Mouse (Mus musculus): ENCODE results near the gene Pgf.

Gene Pgf

DNA sequence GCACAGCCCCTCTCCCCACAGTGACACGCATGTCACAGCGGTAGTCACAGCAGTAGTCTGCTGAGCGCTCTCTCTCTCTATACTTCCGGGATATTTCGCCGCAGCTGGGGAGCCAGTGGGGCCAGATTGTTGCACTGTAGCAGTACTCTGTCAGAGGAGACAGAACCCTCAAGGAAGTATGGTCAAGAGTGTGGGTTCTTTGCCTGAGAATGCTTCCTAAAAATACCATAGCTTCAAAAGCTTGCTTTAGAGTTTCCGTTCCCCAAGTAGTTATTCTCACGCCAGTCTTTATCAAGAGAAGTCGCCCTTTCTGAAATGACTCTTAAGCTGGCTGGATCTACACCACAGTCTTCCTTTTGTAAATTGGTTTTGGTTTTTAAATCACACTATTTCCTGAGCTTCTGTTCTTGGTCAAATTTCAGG is 54.5 kb downstream of the Pgf start:
- Histone ChIP-seq H3K9me3 (ENCODE audit: low read length) (no peaks in the 10 kb centered on the region), H3K36me3 (ENCODE audit: insufficient read depth, low read length) (peaks cover 98% of the 10 kb centered on the region), H3K27me3 (ENCODE audit: insufficient read depth, low read length) (no peaks in the 10 kb centered on the region), H3K4me1 (replicated peaks; ENCODE audit: low read depth, low read length) (0 out of 2 replicates have a peak, but pooled peaks cover 5% of the 10 kb centered on the region), H3K4me3 (replicated peaks; ENCODE audit: low read length) (no peak overlapping the region)
- no peak for TF ChIP-seq POU5F1 (IDR thresholded peaks at IDR 0.05; ENCODE audit: borderline replicate concordance, low read length)
- TF ChIP-seq CTCF (conservative IDR thresholded peaks at IDR 0.05; ENCODE audit: low read length) = no peak
- no peak for TF ChIP-seq NANOG (IDR thresholded peaks at IDR 0.05; ENCODE audit: borderline replicate concordance, low read length)

DNA sequence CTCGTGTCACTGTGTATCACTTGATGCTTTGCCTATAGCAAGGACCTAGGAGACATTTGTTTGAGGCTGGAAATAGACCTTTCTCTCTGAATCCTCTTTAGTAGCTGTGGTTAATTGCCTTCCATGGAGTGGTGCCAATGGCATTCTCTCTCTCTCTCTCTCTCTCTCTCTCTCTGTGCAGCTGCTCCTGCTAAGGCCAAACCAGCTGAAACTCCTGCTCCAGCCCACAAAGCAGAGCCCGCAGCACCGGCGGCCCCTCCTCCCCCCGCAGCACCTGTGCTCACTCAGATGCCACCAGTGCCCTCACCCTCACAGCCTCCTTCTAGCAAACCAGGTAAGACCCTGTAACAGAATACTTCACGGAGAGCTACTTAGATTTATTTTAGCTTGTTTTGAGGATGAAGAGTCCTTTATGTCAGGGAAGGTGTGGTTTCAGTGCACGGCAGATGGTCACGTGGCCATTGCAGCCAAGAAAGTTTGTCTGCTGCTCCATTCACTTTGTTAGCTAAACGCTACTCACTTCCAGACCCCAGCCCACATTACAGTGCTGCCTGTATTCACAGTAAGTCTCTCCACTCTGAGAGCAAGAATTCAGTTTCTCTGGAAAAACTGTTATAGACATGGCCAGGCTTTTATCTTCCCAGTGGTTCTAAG is 55.7 kb downstream of the Pgf start:
- TF ChIP-seq NANOG (IDR thresholded peaks at IDR 0.05; ENCODE audit: borderline replicate concordance, low read length) (no peak), POU5F1 (IDR thresholded peaks at IDR 0.05; ENCODE audit: borderline replicate concordance, low read length) (no peak), CTCF (conservative IDR thresholded peaks at IDR 0.05; ENCODE audit: low read length) (no peak)
- Histone ChIP-seq H3K4me1 (replicated peaks; ENCODE audit: low read depth, low read length) (0 out of 2 replicates have a peak, but pooled peaks cover 5% of the 10 kb centered on the region), H3K27me3 (ENCODE audit: insufficient read depth, low read length) (no peaks in the 10 kb centered on the region), H3K4me3 (replicated peaks; ENCODE audit: low read length) (no peak overlapping the region), H3K36me3 (ENCODE audit: insufficient read depth, low read length) (peaks cover 93% of the 10 kb centered on the region), H3K9me3 (ENCODE audit: low read length) (no peaks in the 10 kb centered on the region)

Measured in E14TG2a.4 (cell line).